Mouse (Mus musculus) Muller cell, postnatal 12 days (primary cell): ENCODE measurements around the gene Hpse2.

Experiments used
- DNase-seq: peaks from one replicate; pipeline ENCODE4 v3.0.0-alpha.2; 2015; ENCODE audit errors: inconsistent ontology term

The Hpse2 gene

GRCm38 (mm10) chr19:43156085-43156484 is 232.1 kb downstream of the Hpse2 start:
- no peak for DNase-seq

GRCm38 (mm10) chr19:43155582-43155981 is 232.6 kb downstream of the Hpse2 start:
- no peak for DNase-seq

- no peak for DNase-seq
Measured at GRCm38 (mm10) chr19:43147901-43148300, 240.3 kb downstream of the Hpse2 start.

GRCm38 (mm10) chr19:43146820-43147219 is 241.3 kb downstream of the Hpse2 start:
- no peak for DNase-seq

- DNase-seq, result no peak
Measured at GRCm38 (mm10) chr19:43141646-43142045, 246.5 kb downstream of the Hpse2 start.

GRCm38 (mm10) chr19:43109796-43110195 is 278.4 kb downstream of the Hpse2 start:
- DNase-seq, result no peak

- DNase-seq, result no peak
Measured at GRCm38 (mm10) chr19:43096915-43097314, 291.2 kb downstream of the Hpse2 start.

GRCm38 (mm10) chr19:43087216-43087615 is 300.9 kb downstream of the Hpse2 start:
- no peak for DNase-seq

GRCm38 (mm10) chr19:43064155-43064554 is 324.0 kb downstream of the Hpse2 start:
- peak; percentile 1 for DNase-seq

- DNase-seq, result no peak
Measured at GRCm38 (mm10) chr19:43044506-43044905, 343.6 kb downstream of the Hpse2 start.

GRCm38 (mm10) chr19:43042721-43043120 is 345.4 kb downstream of the Hpse2 start:
- DNase-seq, result no peak

- DNase-seq, result no peak
Measured at GRCm38 (mm10) chr19:43042211-43042610, 345.9 kb downstream of the Hpse2 start.

GRCm38 (mm10) chr19:43036381-43036780 is 351.8 kb downstream of the Hpse2 start:
- DNase-seq, result no peak

- no peak for DNase-seq
Measured at GRCm38 (mm10) chr19:43027305-43027704, 360.9 kb downstream of the Hpse2 start.

GRCm38 (mm10) chr19:43022611-43023173 is 365.5 kb downstream of the Hpse2 start:
- DNase-seq, result no peak

GRCm38 (mm10) chr19:43018792-43019191 is 369.4 kb downstream of the Hpse2 start:
- no peak for DNase-seq

- DNase-seq, result no peak
Measured at GRCm38 (mm10) chr19:42996406-42996805, 391.7 kb downstream of the Hpse2 start.

GRCm38 (mm10) chr19:42988833-42989232 is 399.3 kb downstream of the Hpse2 start:
- no peak for DNase-seq

GRCm38 (mm10) chr19:42986315-42986701 is 401.8 kb downstream of the Hpse2 start:
- DNase-seq, result no peak

GRCm38 (mm10) chr19:42985372-42986314 is 402.5 kb downstream of the Hpse2 start:
- no peak for DNase-seq

GRCm38 (mm10) chr19:42980537-42980936 is 407.6 kb downstream of the Hpse2 start:
- DNase-seq, result no peak

GRCm38 (mm10) chr19:42977938-42978337 is 410.2 kb downstream of the Hpse2 start:
- no peak for DNase-seq

- DNase-seq, result no peak
Measured at GRCm38 (mm10) chr19:42973740-42974139, 414.4 kb downstream of the Hpse2 start.
